Mouse (Mus musculus) C2C12 (cell line): ENCODE data around the gene Eef1akmt3.

ENCODE experiments used
- CEBPB ChIP-seq: IDR thresholded peaks from one replicate; pipeline ENCODE4 v1.6.1; 2011; ENCODE audit warnings: low read depth, mild to moderate bottlenecking, control low read depth, moderate library complexity
- CTCF ChIP-seq: IDR thresholded peaks from one replicate; pipeline ENCODE4 v1.5.1; 2011; ENCODE audit not compliant: control insufficient read depth, insufficient read depth, insufficient read length
- FOSL1 ChIP-seq: IDR thresholded peaks from one replicate; pipeline ENCODE4 v1.8.0; 2011; ENCODE audit warnings: mild to moderate bottlenecking, low read length; ENCODE audit not compliant: poor library complexity, insufficient read depth, severe bottlenecking
- MAX ChIP-seq: IDR thresholded peaks from one replicate; pipeline ENCODE4 v1.6.1; 2011; ENCODE audit warnings: mild to moderate bottlenecking, control low read depth
- MYOD1 ChIP-seq: IDR thresholded peaks from one replicate; pipeline ENCODE4 v1.6.1; 2011; ENCODE audit warnings: low read depth; ENCODE audit not compliant: control insufficient read depth, insufficient read length
- MYOG ChIP-seq: IDR thresholded peaks from one replicate; pipeline ENCODE4 v1.6.1; 2011; ENCODE audit not compliant: control insufficient read depth, insufficient read length; ENCODE audit errors: extremely low read depth
- USF1 ChIP-seq: IDR thresholded peaks from one replicate; pipeline ENCODE4 v1.6.1; 2011; ENCODE audit warnings: low read depth, mild to moderate bottlenecking, control low read depth, moderate library complexity

- no peak for TF ChIP-seq CTCF
- no peak for TF ChIP-seq USF1
- no peak for TF ChIP-seq MAX
- TF ChIP-seq CEBPB, result no peak
- TF ChIP-seq MYOG, result no peak
- no peak for TF ChIP-seq FOSL1
- no peak for TF ChIP-seq MYOD1
Measured at GRCm38 (mm10) chr10:127075651-127076050, 34.3 kb upstream of the Eef1akmt3 start.
